Mouse (Mus musculus) ES-Bruce4 (cell line): ENCODE results near the gene C1qtnf4. TPM values are rescaled to one million over a fixed set of nuclear protein-coding genes. Genes with fewer than 3 reads are reported as not detected.

Source experiments
- H3K27ac ChIP-seq: 2 replicates; pipeline ENCODE4 v1.5.1; 2012; ENCODE audit warnings: low read length, inconsistent platforms; ENCODE audit not compliant: insufficient read depth
- H3K27me3 ChIP-seq: 2 replicates; pipeline ENCODE4 v1.6.1; 2012; ENCODE audit warnings: mild to moderate bottlenecking, low read length, inconsistent platforms; ENCODE audit not compliant: control insufficient read depth, poor library complexity, insufficient read depth, severe bottlenecking
- H3K36me3 ChIP-seq: 2 replicates; pipeline ENCODE4 v1.6.1; 2012; ENCODE audit warnings: inconsistent platforms, mild to moderate bottlenecking, low read length, moderate library complexity; ENCODE audit not compliant: control insufficient read depth, poor library complexity, insufficient read depth, severe bottlenecking
- H3K4me1 ChIP-seq: one replicate; pipeline ENCODE4 v1.8.1; 2011; ENCODE audit warnings: low read length; ENCODE audit not compliant: control insufficient read depth, insufficient read depth
- H3K4me3 ChIP-seq: 2 replicates; pipeline ENCODE4 v1.5.1; 2011; ENCODE audit warnings: low read depth, mild to moderate bottlenecking, low read length
- H3K9ac ChIP-seq: 2 replicates; pipeline ENCODE4 v1.6.1; 2012; ENCODE audit warnings: low read depth, mild to moderate bottlenecking, inconsistent platforms; ENCODE audit not compliant: poor library complexity, severe bottlenecking
- H3K9me3 ChIP-seq: replicated peaks from 2 replicates; pipeline ENCODE4 v1.6.1; 2012; ENCODE audit warnings: mild to moderate bottlenecking, low read length, inconsistent platforms; ENCODE audit not compliant: control insufficient read depth, poor library complexity, insufficient read depth, severe bottlenecking
- CTCF ChIP-seq: IDR thresholded peaks from one replicate; pipeline ENCODE4 v1.8.1; 2011; ENCODE audit warnings: low read depth, low read length
- EP300 ChIP-seq: IDR thresholded peaks from 2 replicates; pipeline ENCODE4 v1.6.1; 2011; ENCODE audit warnings: low read depth, low read length; ENCODE audit not compliant: insufficient read depth
- POLR2A ChIP-seq: IDR thresholded peaks from one replicate; pipeline ENCODE4 v1.8.1; 2011; ENCODE audit warnings: low read length; ENCODE audit not compliant: insufficient read depth
- polyA plus RNA-seq: library from polyadenylated mRNA; stranded (reverse); fragments of >200 nt; gene quantifications from 2 replicates; pipeline ENCODE4 v1.2.4, GENCODE M21; 2011; ENCODE audit warnings: low read depth; ENCODE audit not compliant: missing spikeins, insufficient read depth, insufficient read length

The C1qtnf4 gene
- polyA plus RNA-seq, 1 experiment = 0.94 TPM

DNA sequence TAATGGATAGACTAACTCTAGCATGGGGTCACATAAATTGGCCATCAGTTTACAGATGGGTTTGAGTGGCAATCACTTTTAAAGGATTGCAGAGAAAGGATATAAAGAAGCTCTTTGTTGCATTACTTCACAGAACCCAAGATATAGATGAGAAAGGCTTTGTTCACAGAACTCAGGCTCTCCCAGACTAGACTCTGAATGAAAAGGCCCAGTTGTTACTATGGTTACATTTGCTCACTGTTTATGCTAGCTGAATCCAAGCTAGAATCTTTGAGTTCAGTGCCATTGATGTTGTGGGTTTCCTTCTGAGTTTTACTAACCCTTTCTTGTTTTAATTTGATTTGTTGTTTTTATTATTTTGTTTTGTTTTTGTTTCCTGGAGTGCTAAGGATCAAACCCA is 21.5 kb upstream of the C1qtnf4 start:
- Histone ChIP-seq H3K27ac (no peak overlapping the region), H3K4me1 (no peaks in the 10 kb centered on the region), H3K9ac (no peak overlapping the region), H3K36me3 (peaks cover 61% of the 10 kb centered on the region), H3K27me3 (no peaks in the 10 kb centered on the region), H3K9me3 (no peaks in the 10 kb centered on the region), H3K4me3 (no peak overlapping the region)
- TF ChIP-seq POLR2A = no peak
- TF ChIP-seq EP300 = no peak
- TF ChIP-seq CTCF = no peak

DNA sequence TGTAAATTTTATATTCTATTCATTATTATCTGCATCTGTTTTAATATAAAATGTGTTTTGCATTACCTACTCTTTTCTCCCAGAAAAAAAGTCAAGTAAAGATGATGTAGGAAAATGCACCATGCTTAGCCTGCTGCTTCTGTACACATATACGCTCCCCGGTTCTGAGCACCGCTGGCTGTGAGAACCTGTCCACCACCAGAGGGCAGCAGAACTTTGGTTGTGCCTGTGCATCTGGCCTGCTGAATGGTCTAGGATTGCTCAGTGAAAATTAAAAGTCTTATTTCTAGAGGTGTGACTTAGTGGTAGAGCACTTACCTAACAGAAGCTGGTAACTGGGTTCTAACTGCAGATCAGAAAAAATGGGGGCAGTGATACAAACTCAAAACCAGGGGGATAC is 19.1 kb upstream of the C1qtnf4 start:
- Histone ChIP-seq H3K9me3 (no peaks in the 10 kb centered on the region), H3K4me3 (no peak overlapping the region), H3K27ac (no peak overlapping the region), H3K9ac (no peak overlapping the region), H3K4me1 (no peaks in the 10 kb centered on the region), H3K27me3 (no peaks in the 10 kb centered on the region), H3K36me3 (peaks cover 42% of the 10 kb centered on the region)
- TF ChIP-seq CTCF (peak; percentile 96), EP300 (no peak)

DNA sequence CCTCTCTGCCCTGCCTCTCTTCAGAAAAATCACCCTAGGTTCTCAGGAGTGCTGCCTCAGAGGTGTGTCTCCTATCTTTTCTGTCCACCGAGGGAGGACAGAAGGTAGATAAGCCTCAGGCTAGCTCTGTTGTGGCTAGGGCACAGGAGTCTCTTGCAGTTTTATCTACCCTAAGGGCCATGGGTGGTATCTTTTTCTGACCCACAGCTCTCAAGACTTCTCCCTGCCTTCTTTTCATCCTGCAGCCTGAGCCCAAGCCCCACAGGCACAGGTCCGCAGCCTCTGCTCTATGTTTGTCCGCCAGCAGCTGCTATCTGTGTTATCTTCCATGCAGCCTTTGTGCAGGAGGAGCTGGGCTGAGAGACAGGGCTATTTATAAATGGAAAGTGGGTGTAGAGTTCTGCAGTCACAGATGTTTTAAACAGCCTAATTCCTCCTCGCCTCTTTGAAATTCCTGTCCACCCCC is 15.5 kb upstream of the C1qtnf4 start:
- H3K4me1 ChIP-seq = no peaks in the 10 kb centered on the region
- H3K36me3 ChIP-seq = peaks cover 20% of the 10 kb centered on the region
- H3K4me3 ChIP-seq = no peak overlapping the region
- TF ChIP-seq EP300 = no peak
- no peak for TF ChIP-seq POLR2A
- TF ChIP-seq CTCF = no peak
- H3K27me3 ChIP-seq = no peaks in the 10 kb centered on the region
- H3K27ac ChIP-seq = no peak overlapping the region
- H3K9ac ChIP-seq = no peak overlapping the region
- H3K9me3 ChIP-seq = no peaks in the 10 kb centered on the region

DNA sequence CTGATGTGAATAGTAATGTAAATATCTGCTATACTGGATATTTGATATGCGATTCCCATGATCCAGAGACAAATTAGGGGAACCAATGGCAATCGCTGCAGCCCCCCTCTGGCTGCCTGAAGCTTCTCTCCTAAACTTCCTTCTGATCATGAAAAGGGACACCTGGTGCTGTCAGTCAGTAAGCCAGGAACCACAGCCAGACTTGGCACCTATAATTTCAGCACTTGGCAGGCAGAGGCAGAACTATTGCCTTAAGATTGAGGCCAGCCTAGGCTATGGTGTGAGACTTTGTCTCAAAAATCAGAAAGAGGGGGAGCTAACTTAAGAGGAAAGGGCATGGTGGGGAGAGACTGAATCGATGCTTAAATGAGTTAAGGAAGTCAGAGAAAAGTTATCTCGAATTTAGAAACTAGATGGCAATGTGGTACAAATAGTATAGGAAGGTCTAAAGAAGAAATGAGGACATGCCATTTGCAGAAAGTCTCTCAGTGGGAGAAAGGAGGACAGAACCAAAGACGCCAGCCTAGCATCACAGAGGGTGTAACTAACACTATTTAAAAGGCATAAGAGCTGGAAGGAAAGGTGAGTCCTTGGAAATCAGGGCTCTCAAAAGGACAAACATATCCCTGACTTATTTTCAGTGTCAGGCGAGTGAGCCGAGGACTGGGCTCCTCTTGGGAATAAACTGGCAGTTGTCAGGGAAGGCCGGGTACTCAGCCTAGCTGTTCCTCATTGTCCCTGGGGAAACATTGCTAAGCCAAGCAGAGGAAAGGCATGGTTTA is 14.3 kb upstream of the C1qtnf4 start:
- Histone ChIP-seq H3K27me3 (no peaks in the 10 kb centered on the region), H3K4me1 (no peaks in the 10 kb centered on the region), H3K9ac (no peak overlapping the region), H3K4me3 (no peak overlapping the region), H3K9me3 (no peaks in the 10 kb centered on the region), H3K27ac (no peak overlapping the region), H3K36me3 (peaks cover 11% of the 10 kb centered on the region)
- TF ChIP-seq EP300 (no peak), CTCF (no peak), POLR2A (no peak)

DNA sequence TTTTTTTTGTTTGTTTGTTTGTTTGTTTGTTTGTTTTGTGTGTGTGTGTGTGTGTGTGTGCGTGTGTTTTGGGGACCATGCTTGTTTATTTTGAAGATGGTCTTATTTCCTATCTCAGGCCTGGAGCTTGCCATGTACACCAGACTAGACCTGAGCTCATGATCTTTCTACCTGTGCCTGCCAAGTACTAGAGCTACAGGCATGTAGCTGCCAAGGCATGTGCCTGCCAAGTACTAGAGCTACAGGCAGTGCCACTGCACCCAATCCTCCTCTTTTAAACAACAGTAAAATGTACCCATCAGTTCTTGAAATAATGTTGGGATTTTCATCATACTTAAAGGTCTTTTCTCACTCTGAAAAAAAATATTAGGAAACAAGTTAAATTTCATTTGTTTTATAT is 11.6 kb upstream of the C1qtnf4 start:
- H3K36me3 ChIP-seq = no peaks in the 10 kb centered on the region
- H3K27ac ChIP-seq = no peak overlapping the region
- H3K4me1 ChIP-seq = no peaks in the 10 kb centered on the region
- no peaks in the 10 kb centered on the region for H3K27me3 ChIP-seq
- no peaks in the 10 kb centered on the region for H3K9me3 ChIP-seq
- H3K4me3 ChIP-seq = no peak overlapping the region
- TF ChIP-seq POLR2A = no peak
- no peak for TF ChIP-seq CTCF
- H3K9ac ChIP-seq = no peak overlapping the region

DNA sequence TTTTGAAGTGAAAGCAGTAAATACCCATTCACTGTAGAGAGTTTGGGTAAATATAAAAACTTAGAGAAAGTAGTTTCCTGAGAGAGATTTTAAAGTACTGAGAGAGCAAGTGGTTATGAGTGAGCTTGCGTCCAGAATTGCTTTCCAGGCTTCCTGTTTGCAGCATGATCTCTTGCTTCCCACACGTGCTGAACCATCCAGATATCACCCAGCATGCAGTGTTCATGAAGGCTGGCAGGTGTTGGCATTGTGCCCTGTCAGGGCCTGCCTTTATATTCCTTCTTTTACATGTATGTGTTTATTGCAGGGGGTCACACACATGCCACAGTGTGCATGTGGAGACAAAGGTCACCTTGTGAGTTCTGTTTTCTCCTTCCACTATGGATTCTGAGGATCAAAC is 10.4 kb upstream of the C1qtnf4 start:
- no peaks in the 10 kb centered on the region for H3K27me3 ChIP-seq
- no peaks in the 10 kb centered on the region for H3K9me3 ChIP-seq
- no peak overlapping the region for H3K4me3 ChIP-seq
- no peak overlapping the region for H3K9ac ChIP-seq
- H3K27ac ChIP-seq = no peak overlapping the region
- H3K36me3 ChIP-seq = no peaks in the 10 kb centered on the region
- H3K4me1 ChIP-seq = no peaks in the 10 kb centered on the region
- TF ChIP-seq POLR2A = no peak
- TF ChIP-seq EP300 = no peak
- TF ChIP-seq CTCF = no peak
